Mouse (Mus musculus): ENCODE measurements around the gene Gm12248.
A peak's percentile ranks its signal among the peaks of the same experiment; 100 is the strongest.

Gene Gm12248

GRCm38 (mm10) chr11:58093021-58093528, at the start of gene Gm12248:
Gm12248 (minus strand) TSS chr11:58093134.
- no peak for DNase-seq (ENCODE audit: low spot score in 2 of 2)

GRCm38 (mm10) chr11:58139466-58139865, 46.5 kb upstream of the Gm12248 start:
- no peak for DNase-seq (ENCODE audit: low spot score in 2 of 2)

GRCm38 (mm10) chr11:58138821-58139220, 45.9 kb upstream of the Gm12248 start:
- DNase-seq (ENCODE audit: low spot score in 2 of 2) = no peak

- no peak for DNase-seq (ENCODE audit: low spot score in 2 of 2)
Measured at GRCm38 (mm10) chr11:58136677-58137076, 43.7 kb upstream of the Gm12248 start.

GRCm38 (mm10) chr11:58135296-58135695, 42.4 kb upstream of the Gm12248 start:
- DNase-seq (ENCODE audit: low spot score in 2 of 2) = no peak

GRCm38 (mm10) chr11:58134869-58135268, 41.9 kb upstream of the Gm12248 start:
- DNase-seq (ENCODE audit: low spot score in 2 of 2) = no peak

GRCm38 (mm10) chr11:58132026-58132425, 39.1 kb upstream of the Gm12248 start:
- no peak for DNase-seq (ENCODE audit: low spot score in 2 of 2)

GRCm38 (mm10) chr11:58129302-58129843, 36.4 kb upstream of the Gm12248 start:
- DNase-seq (ENCODE audit: low spot score in 2 of 2) = no peak

GRCm38 (mm10) chr11:58127544-58127943, 34.6 kb upstream of the Gm12248 start:
- no peak for DNase-seq (ENCODE audit: low spot score in 2 of 2)

GRCm38 (mm10) chr11:58126397-58127160, 33.6 kb upstream of the Gm12248 start:
- no peak for DNase-seq (ENCODE audit: low spot score in 2 of 2)

- DNase-seq (ENCODE audit: low spot score in 2 of 2) = no peak
Measured at GRCm38 (mm10) chr11:58125021-58125420, 32.1 kb upstream of the Gm12248 start.

- DNase-seq (ENCODE audit: low spot score in 2 of 2) = no peak
Measured at GRCm38 (mm10) chr11:58123711-58124110, 30.8 kb upstream of the Gm12248 start.

- no peak for DNase-seq (ENCODE audit: low spot score in 2 of 2)
Measured at GRCm38 (mm10) chr11:58121351-58121750, 28.4 kb upstream of the Gm12248 start.

GRCm38 (mm10) chr11:58120655-58121054, 27.7 kb upstream of the Gm12248 start:
- DNase-seq (ENCODE audit: low spot score in 2 of 2) = no peak

GRCm38 (mm10) chr11:58117044-58117652, 24.2 kb upstream of the Gm12248 start:
- DNase-seq (ENCODE audit: low spot score in 2 of 2) = no peak

- no peak for DNase-seq (ENCODE audit: low spot score in 2 of 2)
Measured at GRCm38 (mm10) chr11:58116560-58116959, 23.6 kb upstream of the Gm12248 start.

- DNase-seq (ENCODE audit: low spot score in 2 of 2) = no peak
Measured at GRCm38 (mm10) chr11:58107664-58108337, 14.9 kb upstream of the Gm12248 start.

- no peak for DNase-seq (ENCODE audit: low spot score in 2 of 2)
Measured at GRCm38 (mm10) chr11:58107009-58107408, 14.1 kb upstream of the Gm12248 start.

GRCm38 (mm10) chr11:58104351-58104791, 11.4 kb upstream of the Gm12248 start:
- peak; percentile 34 to 46 for DNase-seq (ENCODE audit: low spot score in 2 of 2)

GRCm38 (mm10) chr11:58103697-58104306, 10.9 kb upstream of the Gm12248 start, which contains the start of gene Cnot8:
Cnot8 (plus strand) TSS chr11:58104153.
- peak; percentile 99 for DNase-seq (ENCODE audit: low spot score in 2 of 2)

- DNase-seq (ENCODE audit: low spot score in 2 of 2) = no peak
Measured at GRCm38 (mm10) chr11:58103344-58103653, 10.4 kb upstream of the Gm12248 start.
